Mouse (Mus musculus) right cerebral cortex, postnatal 14 days (tissue): ENCODE results near the gene Mrtfb.
"Not testable (repeated sequence)": the region's sequence is repeated elsewhere in the genome, so short reads cannot be mapped to it uniquely, and the experiment has no call there.

Source experiments
- DNase-seq: peaks from one replicate; pipeline ENCODE4 v3.0.0; 2022

The Mrtfb gene

GRCm38 (mm10) chr16:13276709-13277399 is 20.6 kb downstream of the Mrtfb start:
- no peak for DNase-seq

GRCm38 (mm10) chr16:13286425-13286824 is 30.1 kb downstream of the Mrtfb start:
- not testable (repeated sequence) for DNase-seq

- DNase-seq = no peak
These were observed 41.6 kb downstream of the Mrtfb start for GRCm38 (mm10) chr16:13297860-13298259.

GRCm38 (mm10) chr16:13298991-13299390 is 42.7 kb downstream of the Mrtfb start:
- DNase-seq = no peak

GRCm38 (mm10) chr16:13306065-13306695 is 49.9 kb downstream of the Mrtfb start:
- DNase-seq = no peak

GRCm38 (mm10) chr16:13310096-13310683 is 53.9 kb downstream of the Mrtfb start:
- no peak for DNase-seq

GRCm38 (mm10) chr16:13311374-13311773 is 55.1 kb downstream of the Mrtfb start:
- no peak for DNase-seq

GRCm38 (mm10) chr16:13313096-13313719 is 56.9 kb downstream of the Mrtfb start:
- DNase-seq = no peak

GRCm38 (mm10) chr16:13323751-13324150 is 67.5 kb downstream of the Mrtfb start:
- no peak for DNase-seq

- no peak for DNase-seq
These were observed 70.3 kb downstream of the Mrtfb start for GRCm38 (mm10) chr16:13326622-13327021.

GRCm38 (mm10) chr16:13328646-13329045 is 72.4 kb downstream of the Mrtfb start:
- no peak for DNase-seq

- DNase-seq = no peak
These were observed 73.4 kb downstream of the Mrtfb start for GRCm38 (mm10) chr16:13329640-13330039.

GRCm38 (mm10) chr16:13330221-13330659 is 74.0 kb downstream of the Mrtfb start:
- DNase-seq = no peak

- DNase-seq = no peak
These were observed 75.6 kb downstream of the Mrtfb start for GRCm38 (mm10) chr16:13331898-13332297.

GRCm38 (mm10) chr16:13332536-13332935 is 76.3 kb downstream of the Mrtfb start:
- DNase-seq = no peak

- no peak for DNase-seq
These were observed 77.6 kb downstream of the Mrtfb start for GRCm38 (mm10) chr16:13333781-13334341.

GRCm38 (mm10) chr16:13336503-13337230 is 80.4 kb downstream of the Mrtfb start:
- no peak for DNase-seq

GRCm38 (mm10) chr16:13338094-13338493 is 81.8 kb downstream of the Mrtfb start:
- no peak for DNase-seq

- DNase-seq = no peak
These were observed 83.2 kb downstream of the Mrtfb start for GRCm38 (mm10) chr16:13339433-13339832.

- not testable (repeated sequence) for DNase-seq
These were observed 89.5 kb downstream of the Mrtfb start for GRCm38 (mm10) chr16:13345822-13346221.

GRCm38 (mm10) chr16:13350729-13351128 is 94.4 kb downstream of the Mrtfb start:
- DNase-seq = no peak

- no peak for DNase-seq
These were observed 95.0 kb downstream of the Mrtfb start for GRCm38 (mm10) chr16:13351268-13351667.

GRCm38 (mm10) chr16:13353927-13354326 is 97.6 kb downstream of the Mrtfb start:
- no peak for DNase-seq
